Mouse (Mus musculus) gastrocnemius, postnatal 10 days (tissue): ENCODE measurements around the gene Atp5j2. TPM values are rescaled to one million over a fixed set of nuclear protein-coding genes. Genes with fewer than 3 reads are reported as not detected.
A peak's percentile ranks its signal among the peaks of the same experiment; 100 is the strongest.

Experiments used
- DNase-seq: peaks from one replicate; pipeline ENCODE4 v3.0.0; 2021; ENCODE audit warnings: mixed read lengths
- total RNA-seq, 2 experiments: library from RNA; stranded (reverse); gene quantifications; 2 replicates each; pipeline ENCODE4 v1.2.3; 2021

Atp5j2 gene
- total RNA-seq, 2 experiments from 2014 or later = 566 to 668 TPM

DNA sequence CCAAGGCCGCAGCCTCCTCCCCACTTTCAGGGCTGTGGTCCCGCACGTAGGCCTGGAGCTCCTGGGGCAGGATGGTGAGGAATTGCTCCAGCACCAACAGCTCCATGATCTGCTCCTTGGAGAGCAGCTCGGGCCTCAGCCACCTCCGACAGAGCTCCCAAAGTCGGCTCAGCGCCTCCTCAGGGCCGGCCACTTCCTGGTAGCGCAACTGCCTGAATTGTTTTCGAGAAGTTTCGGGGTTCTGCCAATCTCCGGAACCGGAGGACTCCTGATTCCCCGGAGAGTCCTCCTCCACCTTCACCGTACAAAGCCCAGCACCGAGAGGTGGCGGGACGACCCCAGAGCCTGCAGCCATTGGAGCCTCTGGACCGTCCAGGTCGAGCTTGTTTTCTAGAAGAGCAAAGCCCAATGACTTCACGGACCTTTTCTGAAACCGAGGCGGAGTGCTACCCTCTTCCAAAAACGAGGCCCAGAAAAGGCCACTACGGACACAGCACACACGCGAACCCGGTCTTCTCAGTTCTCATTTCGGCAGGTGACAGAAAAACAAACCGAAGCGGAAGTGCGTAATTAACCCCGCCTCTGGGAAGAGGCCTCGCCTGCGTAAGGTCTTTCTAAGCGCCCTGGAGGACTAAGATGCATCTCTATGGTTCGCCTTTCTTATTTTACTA lies 9.6 kb upstream of the Atp5j2 start, which contains the start of gene Zkscan14:
TSS of gene Zkscan14 (minus strand) at position 548 of the 671 bp plus-strand sequence.
- peak; percentile 58 for DNase-seq

DNA sequence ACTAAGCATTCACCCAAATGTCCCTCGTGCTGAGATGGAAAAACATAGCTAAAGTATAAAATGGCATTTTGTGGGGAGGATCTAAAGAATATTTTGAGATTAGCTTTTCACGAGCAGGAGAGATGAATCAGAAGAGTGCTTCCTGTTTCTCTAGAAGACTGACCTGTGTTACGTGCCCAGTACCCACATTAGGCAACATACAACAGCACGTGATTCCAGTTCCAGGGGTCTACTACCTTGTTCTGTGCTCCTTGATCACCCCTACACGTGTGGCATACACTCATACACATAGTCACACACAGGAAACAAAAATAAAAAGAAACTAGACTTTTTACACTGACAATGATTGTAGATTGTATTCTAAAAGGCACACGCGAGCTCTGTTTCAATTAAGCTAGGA lies 8.5 kb upstream of the Atp5j2 start:
- DNase-seq = no peak

DNA sequence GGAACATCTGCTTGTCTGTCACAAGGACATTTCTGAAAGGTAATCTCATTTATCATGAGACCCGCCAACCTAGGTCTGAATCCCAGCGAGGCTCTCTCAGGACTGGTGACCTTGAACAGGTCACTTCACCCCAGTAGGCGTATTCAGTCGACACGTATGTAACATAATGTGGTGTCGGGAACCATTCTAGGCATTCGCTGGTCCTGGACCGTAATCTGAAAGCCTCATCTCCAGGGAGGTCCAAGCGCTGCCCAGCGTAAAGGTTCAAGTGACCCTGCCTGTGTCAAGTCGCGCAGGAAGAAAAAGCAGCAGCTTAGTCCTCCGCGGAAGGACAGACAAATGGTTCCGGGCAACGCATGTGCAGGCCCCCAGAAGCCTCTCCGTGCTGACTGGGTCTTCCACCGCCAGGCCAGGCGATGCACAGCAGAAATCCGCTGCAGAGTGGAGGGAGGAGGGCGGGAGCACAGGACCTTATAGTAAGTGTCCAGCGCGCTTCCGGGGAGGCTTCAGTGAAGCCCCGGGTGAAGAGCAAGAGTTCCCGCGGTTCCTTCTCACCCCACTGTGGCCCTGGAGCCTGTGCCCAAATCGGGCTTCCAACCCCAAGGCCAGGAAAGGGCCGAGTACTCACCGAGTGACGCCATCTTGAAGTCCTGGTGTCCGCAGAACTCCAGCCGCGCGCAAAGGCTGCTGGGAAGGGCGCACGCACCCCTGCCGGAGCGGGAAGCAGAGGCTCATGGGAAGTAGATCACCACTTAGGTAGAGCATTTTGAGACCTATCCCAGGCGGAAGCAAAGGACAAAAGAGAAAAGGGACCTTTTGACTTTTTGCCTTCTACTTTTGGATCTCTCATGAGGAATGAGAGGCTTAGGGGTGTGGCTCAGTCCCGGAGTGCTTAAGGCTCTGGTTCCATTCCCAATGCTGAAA lies 725 bp downstream of the Atp5j2 start:
- peak; percentile 88 for DNase-seq

DNA sequence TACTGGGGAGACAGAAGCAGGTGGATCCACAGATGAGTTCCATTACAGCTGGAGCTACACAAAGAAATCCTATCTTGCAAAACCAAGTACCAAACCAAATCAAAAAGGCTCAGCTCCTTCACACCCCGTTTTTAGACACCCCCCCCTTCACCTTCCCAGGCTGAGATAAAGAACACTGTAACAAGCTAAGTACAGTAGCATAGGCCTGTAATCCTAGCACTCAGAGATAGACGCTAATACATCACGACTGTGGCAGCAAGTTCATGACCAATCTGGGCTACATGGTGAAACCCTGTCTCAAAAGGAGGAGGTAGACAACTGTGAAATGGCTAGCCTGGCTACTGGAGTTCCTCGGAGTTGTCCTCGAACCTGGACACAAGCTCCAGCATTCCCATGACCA lies 1.5 kb downstream of the Atp5j2 start:
- no peak for DNase-seq

DNA sequence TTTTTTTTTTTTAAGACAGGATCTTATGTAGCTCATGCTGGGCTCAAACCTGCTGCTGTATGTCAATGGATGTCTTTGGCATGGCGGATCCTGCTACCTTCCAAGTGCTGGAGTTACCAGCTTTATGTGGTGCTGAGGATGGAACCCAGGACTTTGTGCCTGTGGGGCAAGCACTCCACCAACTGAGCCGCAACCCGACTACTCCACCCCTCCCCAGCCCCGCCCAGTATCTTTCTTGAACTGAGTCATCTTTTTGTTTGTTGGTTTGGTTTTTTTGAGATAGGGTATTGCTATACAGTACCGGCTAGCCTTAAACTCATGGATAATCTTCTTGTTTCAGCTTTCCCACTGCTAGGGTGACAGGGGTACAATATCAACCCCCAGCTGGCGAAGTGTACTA lies 2.4 kb downstream of the Atp5j2 start:
- no peak for DNase-seq

DNA sequence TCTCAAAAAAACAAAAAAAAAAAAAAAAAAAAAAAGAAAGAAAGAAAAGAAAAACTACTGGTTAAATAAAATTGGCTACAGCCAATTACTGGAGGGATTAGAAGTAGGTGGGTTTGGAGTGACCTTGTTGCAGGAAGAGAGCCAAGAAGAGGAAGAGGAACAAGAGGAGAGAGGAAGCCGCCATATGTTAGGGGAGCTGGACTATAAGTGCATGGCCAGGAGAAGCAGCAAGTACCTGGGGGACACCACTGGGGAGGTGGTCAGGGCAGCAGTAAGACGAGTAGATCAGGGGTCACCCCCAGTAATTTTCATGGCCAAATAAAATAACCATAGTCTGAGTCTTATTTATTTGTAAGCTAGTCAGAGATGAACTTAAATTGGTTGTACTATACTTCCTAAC lies 6.6 kb downstream of the Atp5j2 start:
- DNase-seq = no peak

DNA sequence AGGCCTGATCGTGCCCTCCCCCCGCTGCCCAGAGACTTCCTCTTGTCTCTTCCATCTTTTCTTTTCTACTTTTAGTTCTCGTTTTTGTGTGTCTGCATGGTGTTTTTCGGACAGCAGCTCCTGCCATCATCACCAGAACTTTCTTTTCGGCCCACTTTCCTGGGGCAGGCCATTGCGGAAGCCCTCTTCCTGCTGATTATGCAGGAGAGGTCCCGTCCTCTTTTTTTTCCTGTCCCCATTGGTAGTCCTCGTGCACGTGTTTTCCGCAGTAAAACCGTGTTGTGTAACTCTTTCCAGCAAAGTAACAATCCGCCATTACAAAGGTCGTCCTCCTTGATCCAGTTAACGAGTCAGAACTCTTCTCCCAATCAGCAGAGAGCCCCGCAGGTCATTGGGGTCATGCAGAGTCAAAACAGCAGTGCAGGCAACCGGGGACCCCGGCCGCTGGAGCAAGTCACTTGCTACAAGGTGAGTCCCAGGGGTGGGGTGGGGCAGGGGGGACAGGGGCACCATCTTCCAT lies 13.3 kb downstream of the Atp5j2 start:
- DNase-seq = no peak

DNA sequence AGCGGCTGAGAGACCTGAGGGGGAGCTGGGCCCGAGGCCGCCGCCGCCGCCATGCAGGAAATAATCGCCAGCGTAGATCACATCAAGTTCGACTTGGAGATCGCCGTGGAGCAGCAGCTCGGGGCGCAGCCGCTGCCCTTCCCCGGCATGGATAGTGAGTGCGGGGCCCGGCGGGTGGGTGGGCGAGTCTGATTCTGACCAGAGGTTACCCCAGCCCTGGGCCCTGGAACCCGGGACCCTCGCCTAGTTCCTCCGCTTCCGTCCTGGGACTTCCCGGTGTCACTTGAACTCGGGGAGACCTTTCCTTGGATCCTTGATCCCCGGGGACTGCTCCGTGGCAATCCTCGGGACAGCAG lies 24.6 kb downstream of the Atp5j2 start:
- no peak for DNase-seq

DNA sequence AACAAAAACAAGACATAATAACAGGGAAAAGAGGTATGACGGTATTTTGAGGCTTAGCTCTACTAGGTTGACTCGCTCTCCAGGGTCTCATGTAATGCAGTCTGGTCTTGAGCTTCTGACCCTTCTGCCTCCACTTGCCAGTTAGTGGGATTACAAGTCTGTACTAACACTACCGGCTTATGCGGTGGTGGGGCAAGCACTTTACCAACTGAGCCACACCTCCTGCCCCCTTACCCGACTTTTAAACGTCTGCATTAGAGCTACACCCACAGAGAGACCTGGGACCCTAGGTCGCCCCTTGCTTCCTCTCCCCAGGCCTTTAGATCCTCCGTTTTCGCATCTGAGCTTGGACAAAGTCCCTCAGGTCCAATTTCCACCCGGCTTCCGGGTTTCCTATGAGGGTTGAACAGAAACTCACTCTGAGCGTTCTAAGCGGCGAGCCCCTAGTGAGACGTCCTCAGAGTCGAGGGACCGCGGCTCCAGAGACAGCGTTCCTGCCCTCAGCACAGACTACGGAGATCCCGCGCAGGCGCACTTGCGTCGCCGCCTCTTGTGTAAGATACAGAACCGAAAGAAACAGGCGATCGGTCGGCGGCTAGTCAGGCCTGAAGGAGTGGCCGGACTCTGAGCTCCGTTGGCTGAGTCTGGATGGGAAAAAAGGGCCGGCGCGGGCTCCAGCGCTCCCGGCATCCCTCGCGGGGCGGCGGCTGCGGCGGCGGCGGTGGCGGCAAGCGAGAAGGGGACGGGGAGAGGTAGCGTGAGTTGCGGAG lies 25.1 kb downstream of the Atp5j2 start, which contains the start of the genes Ptcd1 and Cpsf4:
TSS of gene Ptcd1 (minus strand) at position 573 of the 770 bp plus-strand sequence.
TSS of gene Cpsf4 (plus strand) at position 678 of the 770 bp plus-strand sequence.
- peak; percentile 95 for DNase-seq

DNA sequence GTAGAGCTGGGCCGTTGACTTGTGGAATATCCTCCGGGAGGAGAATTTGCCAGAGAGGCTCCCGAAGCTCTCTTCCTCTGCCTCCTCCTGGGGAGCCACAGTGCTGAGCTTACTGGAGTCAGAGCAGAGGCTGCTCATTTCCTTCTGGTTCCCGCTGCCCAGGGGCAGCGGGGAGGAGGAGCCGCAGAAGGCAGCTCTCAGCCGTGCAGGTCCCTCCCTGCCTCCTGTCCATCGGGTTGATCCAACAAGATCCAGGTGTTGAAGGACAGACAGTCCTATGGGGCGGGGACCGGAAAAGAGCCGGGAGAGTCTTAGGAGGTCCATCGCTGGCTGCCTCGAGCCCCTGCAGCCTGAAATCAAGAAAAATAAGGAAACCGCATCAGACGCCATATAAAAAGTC lies 26.7 kb downstream of the Atp5j2 start:
- DNase-seq = no peak

DNA sequence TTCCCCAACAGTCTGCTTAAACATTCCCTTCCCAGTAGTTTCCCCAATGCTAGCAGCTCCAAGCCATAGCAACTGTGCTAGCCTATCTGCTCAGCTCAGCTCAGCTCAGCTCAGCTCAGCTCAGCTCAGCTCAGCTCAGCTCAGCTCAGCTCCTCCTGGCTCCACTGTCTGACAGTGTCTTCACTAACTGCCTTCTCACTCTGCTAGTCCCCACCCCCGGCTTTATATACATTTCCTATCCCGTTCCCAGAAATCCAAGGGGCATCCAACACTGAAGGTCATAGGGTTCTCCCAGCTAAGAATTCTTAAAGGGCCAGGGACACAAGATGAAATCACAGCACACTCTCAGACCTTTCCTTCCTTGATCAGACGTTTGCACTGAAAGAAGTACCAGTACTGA lies 27.2 kb downstream of the Atp5j2 start:
- DNase-seq = no peak

DNA sequence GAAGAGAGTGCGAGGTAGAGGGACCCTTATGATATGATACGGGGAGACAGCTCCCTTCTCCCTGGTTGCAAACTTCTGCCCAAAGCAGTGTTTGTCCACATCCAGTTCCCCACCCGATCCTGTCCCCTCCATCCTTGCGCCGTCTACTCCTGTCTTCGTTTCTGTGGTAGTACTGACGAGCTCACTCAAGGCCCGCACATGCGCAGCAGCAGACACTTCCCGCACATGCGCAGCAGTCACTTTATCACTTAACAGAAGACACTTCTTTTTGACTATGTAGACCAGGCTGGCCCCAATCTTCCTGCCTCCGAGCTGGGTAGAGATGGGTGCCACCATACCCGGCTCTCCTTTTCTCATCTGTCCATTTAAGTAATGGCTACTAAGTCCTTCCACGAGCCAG lies 30.5 kb downstream of the Atp5j2 start:
- DNase-seq = no peak

DNA sequence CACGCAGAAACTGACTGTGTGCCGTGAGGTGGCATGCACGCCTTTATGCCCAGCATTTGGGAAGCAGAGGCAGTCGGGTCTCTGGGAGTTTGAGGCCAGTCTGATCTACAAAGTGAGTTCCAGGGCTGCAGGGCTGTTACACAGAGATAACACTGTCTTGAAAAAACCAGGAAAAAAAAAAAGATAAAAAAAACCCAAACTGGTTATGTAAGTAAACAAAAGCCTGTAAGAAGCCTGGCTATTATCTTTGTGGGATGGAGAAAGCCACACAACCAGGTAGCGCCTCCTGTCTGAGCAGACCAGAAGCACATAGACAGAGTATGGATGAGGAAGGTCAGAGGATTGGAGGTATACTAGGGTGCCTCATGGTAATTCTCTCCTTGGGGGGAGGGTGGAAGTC lies 39.2 kb downstream of the Atp5j2 start:
- DNase-seq = no peak

DNA sequence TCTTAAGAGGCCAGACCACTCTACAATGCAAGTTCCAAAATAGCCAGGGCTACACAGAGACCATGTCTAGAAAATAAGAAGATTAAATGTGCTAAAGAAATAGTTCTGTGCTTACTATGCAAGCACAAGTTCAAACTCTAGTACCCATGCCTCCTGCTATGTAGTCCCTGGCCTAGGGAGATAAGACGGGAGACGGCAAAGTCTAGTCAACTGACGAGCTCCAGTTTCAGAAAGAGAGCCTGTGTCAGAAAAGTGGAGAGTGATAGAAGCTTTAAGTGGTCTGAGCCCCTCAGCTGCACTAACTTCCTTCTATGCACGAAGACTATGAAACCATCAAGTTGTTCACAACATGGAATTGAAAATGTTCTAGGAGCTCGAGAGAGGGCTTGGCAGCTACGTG lies 42.6 kb downstream of the Atp5j2 start:
- DNase-seq = no peak

DNA sequence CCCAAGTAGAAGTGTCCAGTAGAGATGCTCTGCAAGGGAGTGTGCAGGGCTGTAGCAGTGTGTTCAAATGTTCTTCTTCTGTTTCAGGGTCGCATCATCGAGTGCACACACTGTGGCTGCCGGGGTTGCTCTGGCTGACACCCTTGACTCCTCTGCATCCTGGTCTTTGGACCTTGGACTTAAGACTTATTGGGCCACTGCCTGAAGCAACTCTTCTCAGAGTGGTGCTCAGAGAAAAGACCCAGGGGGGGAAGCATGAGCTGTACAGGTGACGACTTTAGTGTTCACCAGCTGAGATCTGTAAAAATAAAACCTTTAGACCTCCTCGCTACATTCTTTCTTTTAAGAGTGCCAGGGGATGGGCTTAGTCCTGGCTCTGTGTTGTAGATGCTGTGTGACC lies 44.1 kb downstream of the Atp5j2 start:
- DNase-seq = no peak

DNA sequence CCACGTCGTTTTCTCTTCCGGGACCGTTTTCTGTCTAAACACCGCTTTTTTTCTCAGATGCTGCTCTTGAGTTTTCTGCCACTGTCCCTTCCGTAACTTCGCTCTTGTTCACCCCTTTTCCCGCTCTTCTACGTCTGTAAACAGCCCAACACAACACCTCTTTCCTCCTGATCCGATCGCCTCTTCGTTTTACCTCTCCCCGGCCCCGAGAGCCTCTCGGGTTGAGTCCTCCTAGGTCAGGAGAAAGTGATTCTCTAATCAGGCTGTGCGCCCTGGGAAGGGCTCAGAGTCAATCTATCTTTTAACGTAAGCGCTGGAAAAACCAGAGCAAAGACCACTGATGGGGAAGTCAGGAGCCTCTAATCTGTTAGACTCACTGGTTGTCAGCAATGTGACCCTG lies 51.3 kb downstream of the Atp5j2 start:
- no peak for DNase-seq

DNA sequence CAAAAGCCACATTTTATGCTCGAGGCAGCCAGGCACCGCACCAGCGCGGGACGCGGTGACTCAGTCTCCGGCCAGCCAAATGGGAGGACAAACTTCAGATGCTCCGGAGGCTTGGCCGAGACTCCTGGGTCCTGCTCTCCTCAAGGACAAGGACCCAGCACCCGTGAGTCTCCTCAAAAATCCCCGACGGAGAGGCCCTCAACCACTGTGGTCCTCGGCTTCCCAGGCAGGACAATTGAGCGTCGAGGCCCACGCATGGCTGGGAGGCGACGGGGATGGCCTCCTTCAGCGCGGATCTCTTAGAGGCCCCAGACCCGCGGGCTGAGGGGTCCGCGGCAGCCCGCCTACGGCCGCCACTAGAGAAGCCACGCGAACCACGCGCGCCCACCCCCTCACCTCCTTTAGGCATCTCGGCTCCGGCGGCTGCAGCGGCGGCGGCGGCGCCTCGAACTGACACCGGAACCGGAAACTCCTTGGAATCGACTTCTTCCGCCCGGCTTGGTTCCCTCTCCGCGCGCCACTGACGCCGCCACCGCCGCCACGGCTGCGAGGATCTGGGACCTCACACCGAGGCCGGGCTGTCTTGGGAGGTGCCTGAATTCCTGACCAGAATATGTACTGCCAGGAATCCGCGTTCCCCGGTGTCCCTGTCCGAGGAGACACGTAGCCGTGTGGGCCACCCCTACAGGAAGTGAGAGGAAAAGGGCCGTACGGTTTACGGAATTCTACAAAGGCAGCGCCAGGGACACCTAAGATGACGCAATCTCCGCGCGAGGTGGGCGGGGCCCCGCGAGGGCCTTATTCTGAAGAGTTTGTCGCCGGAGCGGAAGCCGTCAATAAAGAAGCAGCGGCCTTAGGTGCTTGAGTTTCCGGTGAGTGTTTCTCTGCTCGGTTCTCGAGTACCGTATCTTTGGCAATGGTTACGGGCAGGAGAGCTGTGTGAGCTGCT lies 52.0 kb downstream of the Atp5j2 start, which contains the start of the genes Pdap1 and Bud31:
TSS of gene Pdap1 (minus strand) at position 668 of the 949 bp plus-strand sequence.
TSS of gene Bud31 (plus strand) at position 792 of the 949 bp plus-strand sequence.
- peak; percentile 94 for DNase-seq

DNA sequence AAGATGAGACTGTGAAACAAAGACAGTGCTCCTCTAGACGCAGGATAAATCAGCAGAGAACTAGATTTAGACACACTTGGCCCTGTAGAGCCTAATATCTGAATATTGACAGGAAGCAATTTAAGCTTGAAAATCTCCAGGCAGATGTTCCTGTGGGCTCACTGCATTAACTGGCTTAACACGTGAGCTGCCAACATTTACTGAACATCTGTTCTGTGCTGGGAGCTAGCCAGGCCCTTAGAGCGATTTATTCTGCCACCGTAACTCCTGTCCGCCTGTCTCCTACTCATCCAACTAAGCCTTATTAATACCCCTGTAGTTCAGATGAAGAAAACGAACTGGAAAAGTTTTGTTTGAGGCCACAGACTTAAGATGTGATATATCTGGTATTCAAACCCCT lies 53.0 kb downstream of the Atp5j2 start:
- no peak for DNase-seq
